Mouse (Mus musculus): ENCODE results near the gene Atf6. TPM values are rescaled to one million over a fixed set of nuclear protein-coding genes. Genes with fewer than 3 reads are reported as not detected.

The Atf6 gene
- polyA plus RNA-seq, 1 experiment from 2014 or later, result 9.7 TPM

- no peak for DNase-seq (ENCODE audit: low spot score)
- Histone ChIP-seq H3K9ac (ENCODE audit: low read length) (no peak overlapping the region), H3K4me2 (ENCODE audit: low read length) (no peak overlapping the region), H3K4me3 (ENCODE audit: low read depth, low read length) (no peak overlapping the region), H3K4me1 (replicated peaks; ENCODE audit: control insufficient read depth, insufficient read depth, low read length) (no peaks in the 10 kb centered on the region), H3K27me3 (replicated peaks; ENCODE audit: control insufficient read depth, insufficient read depth, low read length) (no peaks in the 10 kb centered on the region), H3K27ac (ENCODE audit: low read depth) (no peak overlapping the region), H3K36me3 (ENCODE audit: control insufficient read depth, insufficient read depth, low read length) (0 out of 2 replicates have a peak, but pooled peaks cover 3% of the 10 kb centered on the region), H3K9me3 (ENCODE audit: control insufficient read depth, low read length) (no peaks in the 10 kb centered on the region)
- 86% methylated on average over 5 of the region's 5 CpGs for WGBS
- ATAC-seq (replicated peaks; ENCODE audit: low FRiP score, low TSS enrichment, low read depth), result no peak
Measured at GRCm38 (mm10) chr1:170812822-170813221, 54.7 kb downstream of the Atf6 start.

DNA sequence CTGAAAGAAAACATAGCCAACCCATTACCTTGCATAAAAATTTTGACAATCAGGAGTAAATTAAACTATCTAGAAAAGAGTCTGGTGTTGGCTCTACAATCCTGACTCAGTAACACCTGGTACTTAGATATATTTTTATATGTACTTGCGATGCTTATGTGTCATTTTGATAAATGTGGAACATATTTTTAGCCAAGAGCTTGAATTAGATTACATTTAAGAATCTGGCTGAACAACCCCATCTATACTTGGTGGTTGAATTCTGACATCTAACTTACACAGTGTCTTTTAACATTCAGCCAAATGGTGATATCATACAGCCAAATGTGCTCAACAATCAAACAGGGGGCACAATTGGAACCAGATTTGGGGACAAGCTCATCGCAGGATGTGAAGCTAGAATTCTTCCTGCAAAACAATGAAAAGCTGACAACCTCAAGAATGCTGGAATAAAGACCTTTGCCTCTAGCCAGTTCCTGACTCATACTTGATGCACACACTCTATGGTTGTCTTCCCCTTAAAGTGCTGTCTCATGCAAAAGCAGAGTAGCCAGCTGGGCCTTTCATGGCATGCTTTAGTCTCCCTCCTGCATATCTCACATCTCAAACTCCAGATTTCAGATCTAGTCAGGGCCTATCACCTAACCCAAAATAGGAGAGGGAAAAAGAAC is 59.8 kb downstream of the Atf6 start:
- 70% methylated on average over 2 of the region's 2 CpGs for WGBS
- DNase-seq (ENCODE audit: low spot score), result no peak
- H3K4me1 ChIP-seq (replicated peaks; ENCODE audit: control insufficient read depth, insufficient read depth, low read length), result no peaks in the 10 kb centered on the region
- no peak for ATAC-seq (replicated peaks; ENCODE audit: low FRiP score, low TSS enrichment, low read depth)
- no peak overlapping the region for H3K27ac ChIP-seq (ENCODE audit: low read depth)
- H3K4me2 ChIP-seq (ENCODE audit: low read length), result no peak overlapping the region
- no peaks in the 10 kb centered on the region for H3K36me3 ChIP-seq (ENCODE audit: control insufficient read depth, insufficient read depth, low read length)
- H3K9ac ChIP-seq (ENCODE audit: low read length), result no peak overlapping the region
- no peaks in the 10 kb centered on the region for H3K27me3 ChIP-seq (replicated peaks; ENCODE audit: control insufficient read depth, insufficient read depth, low read length)
- H3K4me3 ChIP-seq (ENCODE audit: low read depth, low read length), result no peak overlapping the region
- H3K9me3 ChIP-seq (ENCODE audit: control insufficient read depth, low read length), result no peaks in the 10 kb centered on the region

DNA sequence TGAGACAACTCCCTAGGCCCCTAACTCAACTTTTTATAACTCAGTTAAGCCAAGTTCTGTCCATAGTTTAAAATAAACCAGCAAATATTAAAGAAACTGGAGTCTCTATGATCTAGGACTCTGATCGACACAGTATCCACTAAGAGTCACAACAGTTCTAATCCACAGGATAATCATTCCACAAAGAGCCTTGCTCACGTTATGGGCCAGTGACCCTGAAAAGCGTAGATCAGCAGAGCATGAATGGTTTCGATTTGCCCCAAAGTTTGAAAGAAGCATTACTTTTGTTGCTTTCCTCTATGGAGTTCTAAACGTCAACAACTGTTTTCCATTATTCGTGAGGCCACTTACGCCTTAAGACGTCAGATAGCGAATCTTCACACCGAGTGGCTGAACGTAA is 62.9 kb downstream of the Atf6 start:
- no peak overlapping the region for H3K9ac ChIP-seq (ENCODE audit: low read length)
- ATAC-seq (replicated peaks; ENCODE audit: low FRiP score, low TSS enrichment, low read depth) (no peak), DNase-seq (ENCODE audit: low spot score) (no peak)
- H3K4me1 ChIP-seq (replicated peaks; ENCODE audit: control insufficient read depth, insufficient read depth, low read length), result no peaks in the 10 kb centered on the region
- no peaks in the 10 kb centered on the region for H3K27me3 ChIP-seq (replicated peaks; ENCODE audit: control insufficient read depth, insufficient read depth, low read length)
- no peaks in the 10 kb centered on the region for H3K36me3 ChIP-seq (ENCODE audit: control insufficient read depth, insufficient read depth, low read length)
- WGBS, result 91% methylated on average over 11 of the region's 11 CpGs
- no peak overlapping the region for H3K4me3 ChIP-seq (ENCODE audit: low read depth, low read length)
- no peak overlapping the region for H3K27ac ChIP-seq (ENCODE audit: low read depth)
- no peaks in the 10 kb centered on the region for H3K9me3 ChIP-seq (ENCODE audit: control insufficient read depth, low read length)
- H3K4me2 ChIP-seq (ENCODE audit: low read length), result no peak overlapping the region

DNA sequence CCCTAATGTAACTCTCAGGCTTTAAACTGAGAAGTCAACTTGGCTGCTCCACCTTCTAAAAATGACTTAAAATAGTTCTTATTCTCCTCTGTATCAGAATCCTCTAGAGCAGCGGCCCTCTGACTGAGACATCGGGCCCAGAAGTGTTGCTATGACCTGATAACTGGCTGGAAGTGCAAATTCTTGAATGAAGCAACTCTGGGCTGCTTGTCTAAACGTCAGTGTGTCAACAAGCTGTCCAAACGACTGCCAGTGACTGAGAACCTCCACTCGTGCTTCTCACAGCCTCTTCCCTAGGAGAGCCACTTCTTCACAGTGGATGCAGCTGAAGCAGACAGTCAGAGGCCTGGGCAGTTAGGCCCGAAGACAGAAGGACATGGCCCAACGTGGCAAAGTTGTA is 64.9 kb downstream of the Atf6 start:
- Histone ChIP-seq H3K27ac (ENCODE audit: low read depth) (no peak overlapping the region), H3K9me3 (ENCODE audit: control insufficient read depth, low read length) (no peaks in the 10 kb centered on the region), H3K9ac (ENCODE audit: low read length) (no peak overlapping the region), H3K4me3 (ENCODE audit: low read depth, low read length) (no peak overlapping the region), H3K36me3 (ENCODE audit: control insufficient read depth, insufficient read depth, low read length) (0 out of 2 replicates have a peak, but pooled peaks cover 3% of the 10 kb centered on the region), H3K4me1 (replicated peaks; ENCODE audit: control insufficient read depth, insufficient read depth, low read length) (no peaks in the 10 kb centered on the region), H3K27me3 (replicated peaks; ENCODE audit: control insufficient read depth, insufficient read depth, low read length) (no peaks in the 10 kb centered on the region), H3K4me2 (ENCODE audit: low read length) (no peak overlapping the region)
- DNase-seq (ENCODE audit: low spot score), result no peak
- no peak for ATAC-seq (replicated peaks; ENCODE audit: low FRiP score, low TSS enrichment, low read depth)
- 60% methylated on average over 7 of the region's 7 CpGs for WGBS

- Histone ChIP-seq H3K4me2 (ENCODE audit: low read length) (no peak overlapping the region), H3K4me3 (ENCODE audit: low read depth, low read length) (no peak overlapping the region), H3K27me3 (replicated peaks; ENCODE audit: control insufficient read depth, insufficient read depth, low read length) (no peaks in the 10 kb centered on the region), H3K36me3 (ENCODE audit: control insufficient read depth, insufficient read depth, low read length) (0 out of 2 replicates have a peak, but pooled peaks cover 3% of the 10 kb centered on the region), H3K9ac (ENCODE audit: low read length) (no peak overlapping the region), H3K9me3 (ENCODE audit: control insufficient read depth, low read length) (no peaks in the 10 kb centered on the region), H3K27ac (ENCODE audit: low read depth) (no peak overlapping the region), H3K4me1 (replicated peaks; ENCODE audit: control insufficient read depth, insufficient read depth, low read length) (no peaks in the 10 kb centered on the region)
- DNase-seq (ENCODE audit: low spot score) (no peak), ATAC-seq (replicated peaks; ENCODE audit: low FRiP score, low TSS enrichment, low read depth) (no peak)
- WGBS, result 67% methylated on average over 3 of the region's 3 CpGs
Measured at GRCm38 (mm10) chr1:170800694-170801093, 66.9 kb downstream of the Atf6 start.

DNA sequence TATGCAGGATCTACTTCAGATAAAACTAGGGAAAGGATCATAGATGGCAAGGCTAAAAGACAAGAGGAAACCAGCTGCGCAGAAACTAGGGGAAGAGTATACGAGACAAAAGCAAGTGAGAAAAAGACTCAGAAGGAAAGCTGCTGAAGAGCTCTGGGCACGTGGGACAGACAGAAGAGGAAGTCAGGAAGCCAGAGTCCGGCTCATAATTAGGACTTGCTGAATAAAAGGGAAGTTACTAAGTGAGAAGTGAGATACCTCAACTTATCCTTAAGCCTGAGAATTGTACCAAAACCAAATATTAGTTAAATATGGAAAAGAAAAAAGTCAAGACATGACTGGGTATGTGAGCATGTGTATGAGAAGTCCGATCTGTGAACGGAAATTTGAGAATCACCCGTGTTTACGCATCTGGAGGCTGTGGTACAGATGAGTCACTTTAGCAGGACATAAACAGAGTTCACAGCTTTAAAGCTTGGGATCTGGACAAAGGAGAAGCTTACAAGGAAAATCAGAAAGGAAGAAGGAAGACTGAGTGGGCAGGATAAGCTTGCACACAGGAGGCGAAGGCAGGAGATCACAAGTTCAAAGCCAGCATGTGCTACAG is 71.7 kb downstream of the Atf6 start:
- Histone ChIP-seq H3K4me3 (ENCODE audit: low read depth, low read length) (no peak overlapping the region), H3K27me3 (replicated peaks; ENCODE audit: control insufficient read depth, insufficient read depth, low read length) (no peaks in the 10 kb centered on the region), H3K36me3 (ENCODE audit: control insufficient read depth, insufficient read depth, low read length) (peaks cover 12% of the 10 kb centered on the region; the same call in 1 of the 2 replicates), H3K9ac (ENCODE audit: low read length) (no peak overlapping the region), H3K27ac (ENCODE audit: low read depth) (no peak overlapping the region), H3K4me1 (replicated peaks; ENCODE audit: control insufficient read depth, insufficient read depth, low read length) (no peaks in the 10 kb centered on the region), H3K9me3 (ENCODE audit: control insufficient read depth, low read length) (no peaks in the 10 kb centered on the region), H3K4me2 (ENCODE audit: low read length) (no peak overlapping the region)
- DNase-seq (ENCODE audit: low spot score), result no peak
- WGBS, result 70% methylated on average over 9 of the region's 9 CpGs
- no peak for ATAC-seq (replicated peaks; ENCODE audit: low FRiP score, low TSS enrichment, low read depth)

GRCm38 (mm10) chr1:170791542-170791941 is 76.0 kb downstream of the Atf6 start:
- no peak overlapping the region for H3K27ac ChIP-seq (ENCODE audit: low read depth)
- no peaks in the 10 kb centered on the region for H3K27me3 ChIP-seq (replicated peaks; ENCODE audit: control insufficient read depth, insufficient read depth, low read length)
- H3K4me2 ChIP-seq (ENCODE audit: low read length), result no peak overlapping the region
- 80% methylated on average over 6 of the region's 6 CpGs for WGBS
- H3K4me3 ChIP-seq (ENCODE audit: low read depth, low read length), result no peak overlapping the region
- DNase-seq (ENCODE audit: low spot score), result no peak
- peaks cover 10% of the 10 kb centered on the region; the same call in 1 of the 2 replicates for H3K36me3 ChIP-seq (ENCODE audit: control insufficient read depth, insufficient read depth, low read length)
- H3K4me1 ChIP-seq (replicated peaks; ENCODE audit: control insufficient read depth, insufficient read depth, low read length), result 0 out of 2 replicates have a peak, but pooled peaks cover 4% of the 10 kb centered on the region
- no peak for ATAC-seq (replicated peaks; ENCODE audit: low FRiP score, low TSS enrichment, low read depth)
- no peaks in the 10 kb centered on the region for H3K9me3 ChIP-seq (ENCODE audit: control insufficient read depth, low read length)
- no peak overlapping the region for H3K9ac ChIP-seq (ENCODE audit: low read length)

GRCm38 (mm10) chr1:170791001-170791400 is 76.6 kb downstream of the Atf6 start:
- H3K27me3 ChIP-seq (replicated peaks; ENCODE audit: control insufficient read depth, insufficient read depth, low read length), result no peaks in the 10 kb centered on the region
- no peak overlapping the region for H3K9ac ChIP-seq (ENCODE audit: low read length)
- WGBS, result 80% methylated on average over 3 of the region's 3 CpGs
- peaks cover 12% of the 10 kb centered on the region; the same call in 1 of the 2 replicates for H3K36me3 ChIP-seq (ENCODE audit: control insufficient read depth, insufficient read depth, low read length)
- ATAC-seq (replicated peaks; ENCODE audit: low FRiP score, low TSS enrichment, low read depth), result no peak
- H3K4me2 ChIP-seq (ENCODE audit: low read length), result no peak overlapping the region
- no peak overlapping the region for H3K27ac ChIP-seq (ENCODE audit: low read depth)
- no peak for DNase-seq (ENCODE audit: low spot score)
- 0 out of 2 replicates have a peak, but pooled peaks cover 7% of the 10 kb centered on the region for H3K4me1 ChIP-seq (replicated peaks; ENCODE audit: control insufficient read depth, insufficient read depth, low read length)
- H3K9me3 ChIP-seq (ENCODE audit: control insufficient read depth, low read length), result no peaks in the 10 kb centered on the region
- H3K4me3 ChIP-seq (ENCODE audit: low read depth, low read length), result no peak overlapping the region

GRCm38 (mm10) chr1:170787643-170788042 is 79.9 kb downstream of the Atf6 start:
- H3K36me3 ChIP-seq (ENCODE audit: control insufficient read depth, insufficient read depth, low read length), result peaks cover 4% of the 10 kb centered on the region; the same call in 1 of the 2 replicates
- 68% methylated on average over 1 of the region's 1 CpGs for WGBS
- H3K4me1 ChIP-seq (replicated peaks; ENCODE audit: control insufficient read depth, insufficient read depth, low read length), result 0 out of 2 replicates have a peak, but pooled peaks cover 7% of the 10 kb centered on the region
- no peaks in the 10 kb centered on the region for H3K9me3 ChIP-seq (ENCODE audit: control insufficient read depth, low read length)
- no peak overlapping the region for H3K9ac ChIP-seq (ENCODE audit: low read length)
- ATAC-seq (replicated peaks; ENCODE audit: low FRiP score, low TSS enrichment, low read depth), result no peak
- no peak overlapping the region for H3K4me2 ChIP-seq (ENCODE audit: low read length)
- no peak overlapping the region for H3K4me3 ChIP-seq (ENCODE audit: low read depth, low read length)
- H3K27ac ChIP-seq (ENCODE audit: low read depth), result no peak overlapping the region
- DNase-seq (ENCODE audit: low spot score), result no peak
- no peaks in the 10 kb centered on the region for H3K27me3 ChIP-seq (replicated peaks; ENCODE audit: control insufficient read depth, insufficient read depth, low read length)

Data from intestine, embryonic 14.5 days (tissue).